Mouse (Mus musculus) cerebellum, adult 9-10 months (tissue): ENCODE measurements around the gene Gm13539.

Experiments used
- DNase-seq: peaks from one replicate; pipeline ENCODE4 v3.0.0; 2022

Gene Gm13539

DNA sequence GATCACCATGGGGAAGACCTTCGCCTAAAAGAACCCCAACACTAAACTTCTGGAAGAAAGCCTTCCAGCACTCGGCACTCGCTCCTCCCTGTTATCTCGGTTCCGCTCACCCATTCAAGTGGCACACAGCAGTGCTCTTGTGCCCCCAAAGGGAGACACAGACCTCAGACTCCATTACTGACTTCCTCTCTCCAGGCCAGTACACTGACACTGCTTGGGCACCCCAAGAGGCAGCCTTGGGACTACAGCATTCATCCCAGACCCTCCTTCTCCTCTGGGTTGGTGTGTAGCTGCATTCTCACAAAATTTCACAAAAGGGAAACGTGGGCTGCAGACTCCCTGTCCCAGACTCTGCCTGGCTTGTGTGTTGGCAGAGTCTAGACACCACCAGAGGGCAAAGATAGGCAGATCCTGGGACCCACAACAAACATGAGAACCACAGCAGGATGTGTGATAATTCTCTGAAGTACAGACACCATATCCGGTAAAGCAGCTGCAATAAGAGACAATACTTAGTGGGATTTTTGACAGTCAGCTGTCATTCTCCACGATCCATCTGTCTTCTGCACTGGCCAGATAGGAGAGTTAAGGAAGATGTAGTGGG, 46.4 kb downstream of the Gm13539 start:
- DNase-seq = no peak

DNA sequence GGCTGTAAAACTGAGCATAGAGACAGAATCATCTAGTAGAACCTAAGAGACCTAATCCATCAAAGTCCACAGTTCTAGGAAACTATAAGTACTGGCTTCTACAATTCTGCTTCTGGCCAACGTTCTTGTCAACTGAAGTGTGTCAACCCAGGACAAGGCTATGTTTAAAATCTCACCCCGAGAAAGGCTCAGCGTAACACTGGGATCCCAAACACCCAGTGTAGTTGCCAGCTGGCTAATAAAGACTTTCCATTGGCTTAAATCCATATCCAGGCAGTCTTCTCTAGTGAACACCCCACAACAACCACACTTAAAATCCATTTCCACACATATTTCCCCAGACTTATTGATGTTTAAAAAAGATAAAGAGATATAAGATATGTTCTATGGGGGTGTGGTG, 48.7 kb downstream of the Gm13539 start:
- no peak for DNase-seq

DNA sequence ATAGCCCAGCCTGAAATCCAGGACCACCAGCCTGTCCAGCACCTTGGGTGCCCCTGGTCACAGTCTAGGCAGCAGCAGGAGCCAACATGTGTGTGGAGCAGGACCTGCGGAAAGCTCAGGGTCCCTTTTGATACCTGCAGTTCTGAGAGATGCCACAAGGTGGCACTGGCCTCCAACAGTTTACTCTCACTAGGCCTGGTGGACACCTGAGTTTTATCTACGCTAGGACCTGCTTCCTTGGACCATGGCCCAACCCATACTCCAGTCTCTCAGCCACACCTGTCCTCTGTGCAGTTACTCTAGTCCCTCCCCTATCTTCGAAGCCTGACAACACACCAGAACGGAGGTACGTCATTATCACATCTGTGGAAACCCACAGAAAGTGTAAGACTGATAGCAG, 54.2 kb downstream of the Gm13539 start:
- DNase-seq = peak; percentile 87
